Comparison of ENCODE assay signal across 18 mouse cellular contexts in genomic region chr14:123081016-123081714, GRCm38 (mm10).
DNase-seq lines count a peak whose midpoint lies in the region; ATAC-seq and TF ChIP-seq lines count a peak whose summit lies in the region.
"Had no signal": no experiment of that assay in that cellular context is flagged by ENCODE, and none has a peak within 500 bp of the region (broad histone marks: within the 10 kb centered on the region; RNA-seq: fewer than 3 reads in every experiment).

No protein-coding gene starts in this region.

- H3K4me3 ChIP-seq in liver, postnatal 0 days (ENCODE audit: low read depth, low read length): no peak overlapping the region
- no peak overlapping the region for H3K4me3 ChIP-seq in liver, embryonic 11.5 days (ENCODE audit: low read depth, low read length)
- H3K4me3 ChIP-seq in liver, embryonic 15.5 days (replicated peaks): no peak overlapping the region
- H3K4me3 ChIP-seq: embryonic facial prominence, embryonic 12.5 days; forebrain, embryonic 15.5 days; heart, embryonic 10.5 days had no signal

- no peak overlapping the region for H3K4me2 ChIP-seq in liver, postnatal 0 days (ENCODE audit: low read depth, low read length)
- H3K4me2 ChIP-seq in liver, embryonic 11.5 days: no peak overlapping the region
- no peak overlapping the region for H3K4me2 ChIP-seq in liver, embryonic 15.5 days
- H3K4me2 ChIP-seq: embryonic facial prominence, embryonic 12.5 days; forebrain, embryonic 15.5 days; hindbrain, embryonic 14.5 days had no signal

- intact Hi-C loops in heart, postnatal 36 days (cut with DNase I): no loop called here

- DNase-seq in liver: peak; percentile 60
- no peak for DNase-seq in liver, postnatal 0 days
- DNase-seq in liver, embryonic 11.5 days (ENCODE audit: low spot score): no peak
- no peak for DNase-seq in gastrocnemius, postnatal 4 days (ENCODE audit: low spot score in 2 of 2)
- DNase-seq in adrenal gland, postnatal 10 days: no peak
- DNase-seq in heart, postnatal 36 days: no peak
- DNase-seq: adrenal gland, adult 8-10 months; cerebellum, adult 11-12 months; cerebellum, adult 9-10 months; cerebellum, postnatal 25 days; gastrocnemius, postnatal 36 days; heart, adult 18-20 months; heart, postnatal 10 days had no signal

- no peaks in the 10 kb centered on the region for H3K4me1 ChIP-seq in liver, postnatal 0 days (ENCODE audit: insufficient read depth)
- H3K4me1 ChIP-seq in liver, embryonic 11.5 days (replicated peaks; ENCODE audit: control insufficient read depth, insufficient read depth, low read length): no peaks in the 10 kb centered on the region
- H3K4me1 ChIP-seq in liver, embryonic 15.5 days (replicated peaks): peaks cover 18% of the 10 kb centered on the region
- H3K4me1 ChIP-seq: embryonic facial prominence, embryonic 12.5 days; forebrain, embryonic 15.5 days; heart, embryonic 10.5 days had no signal

- WGBS in liver, postnatal 0 days (ENCODE audit: insufficient replicate concordance): 33% methylated on average over 4 of the region's 4 CpGs
- WGBS in liver, embryonic 11.5 days: 31% methylated on average over 4 of the region's 4 CpGs
- WGBS in liver, embryonic 15.5 days (ENCODE audit: insufficient replicate concordance): 25% methylated on average over 4 of the region's 4 CpGs

- no peaks in the 10 kb centered on the region for H3K36me3 ChIP-seq in liver, postnatal 0 days (replicated peaks; ENCODE audit: insufficient read depth, low read length)
- no peaks in the 10 kb centered on the region for H3K36me3 ChIP-seq in liver, embryonic 11.5 days (ENCODE audit: control insufficient read depth, insufficient read depth, low read length)
- no peaks in the 10 kb centered on the region for H3K36me3 ChIP-seq in liver, embryonic 15.5 days (replicated peaks)
- H3K36me3 ChIP-seq: embryonic facial prominence, embryonic 12.5 days; forebrain, embryonic 15.5 days; heart, embryonic 10.5 days had no signal

- no peak for TF ChIP-seq CTCF in liver, postnatal 0 days (IDR thresholded peaks at IDR 0.05; ENCODE audit: low read depth)

- no peak for TF ChIP-seq EP300 in liver, postnatal 0 days (IDR thresholded peaks at IDR 0.05; ENCODE audit: low read depth)

- H3K27me3 ChIP-seq in liver, postnatal 0 days (ENCODE audit: insufficient read depth, low read length): no peaks in the 10 kb centered on the region
- no peaks in the 10 kb centered on the region for H3K27me3 ChIP-seq in liver, embryonic 11.5 days (replicated peaks; ENCODE audit: control insufficient read depth, insufficient read depth, low read length)
- H3K27me3 ChIP-seq in liver, embryonic 15.5 days: no peaks in the 10 kb centered on the region
- H3K27me3 ChIP-seq: embryonic facial prominence, embryonic 12.5 days; forebrain, embryonic 15.5 days had no signal

- H3K9ac ChIP-seq in liver, postnatal 0 days (replicated peaks): no peak overlapping the region
- no peak overlapping the region for H3K9ac ChIP-seq in liver, embryonic 11.5 days (ENCODE audit: low read depth, low read length)
- no peak overlapping the region for H3K9ac ChIP-seq in liver, embryonic 15.5 days
- H3K9ac ChIP-seq: embryonic facial prominence, embryonic 12.5 days; forebrain, embryonic 15.5 days; hindbrain, embryonic 14.5 days had no signal

- H3K27ac ChIP-seq in liver, postnatal 0 days (ENCODE audit: low read depth): no peak overlapping the region
- no peak overlapping the region for H3K27ac ChIP-seq in liver, embryonic 11.5 days (ENCODE audit: low read depth, low read length)
- H3K27ac ChIP-seq in liver, embryonic 15.5 days (replicated peaks): no peak overlapping the region
- H3K27ac ChIP-seq: embryonic facial prominence, embryonic 12.5 days; forebrain, embryonic 15.5 days; heart, embryonic 10.5 days; hindbrain, embryonic 14.5 days had no signal

- no peak for ATAC-seq in liver, postnatal 0 days
- ATAC-seq in liver, embryonic 11.5 days (replicated peaks; ENCODE audit: low FRiP score): peak; percentile 87
- peak; percentile 79 for ATAC-seq in liver, embryonic 15.5 days (ENCODE audit: insufficient read depth)
- ATAC-seq: forebrain, embryonic 15.5 days had no signal

- H3K9me3 ChIP-seq in liver, postnatal 0 days (ENCODE audit: low read length): no peaks in the 10 kb centered on the region
- no peaks in the 10 kb centered on the region for H3K9me3 ChIP-seq in liver, embryonic 11.5 days (ENCODE audit: control insufficient read depth, low read length)
- no peaks in the 10 kb centered on the region for H3K9me3 ChIP-seq in liver, embryonic 15.5 days (replicated peaks)
- H3K9me3 ChIP-seq: embryonic facial prominence, embryonic 12.5 days; forebrain, embryonic 15.5 days; heart, embryonic 10.5 days had no signal
